Mouse (Mus musculus) cerebellum, postnatal 36 days (tissue): ENCODE data around the gene Zfp335.

Experiments used
- DNase-seq, 2 experiments: peaks; one replicate each; pipeline ENCODE4 v3.0.0; 2021 to 2022; ENCODE audit warnings: mixed read lengths in 2 of 2

Zfp335 gene

GRCm38 (mm10) chr2:164924100-164924857 is 12.7 kb upstream of the Zfp335 start:
- peak; percentile 93 to 98 for DNase-seq

GRCm38 (mm10) chr2:164923291-164923690 is 11.7 kb upstream of the Zfp335 start:
- no peak for DNase-seq

- DNase-seq, result no peak
Observed at GRCm38 (mm10) chr2:164921984-164922383, 10.4 kb upstream of the Zfp335 start.

- DNase-seq, result peak; percentile 31 to 43
Observed at GRCm38 (mm10) chr2:164918325-164918724, 6.8 kb upstream of the Zfp335 start.

GRCm38 (mm10) chr2:164917371-164917770 is 5.8 kb upstream of the Zfp335 start:
- no peak for DNase-seq

- no peak for DNase-seq
Observed at GRCm38 (mm10) chr2:164916820-164917219, 5.3 kb upstream of the Zfp335 start.

- no peak for DNase-seq
Observed at GRCm38 (mm10) chr2:164913428-164913786, 1.9 kb upstream of the Zfp335 start.

GRCm38 (mm10) chr2:164912749-164913427 is 1.3 kb upstream of the Zfp335 start:
- no peak for DNase-seq

GRCm38 (mm10) chr2:164912151-164912550 is 594 bp upstream of the Zfp335 start:
- DNase-seq, result peak in 1 of 2 experiments; percentile 16

- DNase-seq, result no peak
Observed at GRCm38 (mm10) chr2:164910360-164911061, 1.0 kb downstream of the Zfp335 start.

- DNase-seq, result no peak
Observed at GRCm38 (mm10) chr2:164909542-164909941, 2.0 kb downstream of the Zfp335 start.

- no peak for DNase-seq
Observed at GRCm38 (mm10) chr2:164909100-164909499, 2.5 kb downstream of the Zfp335 start.

GRCm38 (mm10) chr2:164908011-164908410 is 3.5 kb downstream of the Zfp335 start:
- DNase-seq, result no peak

- DNase-seq, result no peak
Observed at GRCm38 (mm10) chr2:164907511-164907910, 4.0 kb downstream of the Zfp335 start.

- no peak for DNase-seq
Observed at GRCm38 (mm10) chr2:164906071-164906470, 5.5 kb downstream of the Zfp335 start.

- DNase-seq, result no peak
Observed at GRCm38 (mm10) chr2:164903496-164903895, 8.1 kb downstream of the Zfp335 start.

- peak in 1 of 2 experiments; percentile 53 for DNase-seq
Observed at GRCm38 (mm10) chr2:164901380-164901779, 10.2 kb downstream of the Zfp335 start.

- no peak for DNase-seq
Observed at GRCm38 (mm10) chr2:164899723-164900459, 11.7 kb downstream of the Zfp335 start.

- no peak for DNase-seq
Observed at GRCm38 (mm10) chr2:164899034-164899433, 12.5 kb downstream of the Zfp335 start.

GRCm38 (mm10) chr2:164898008-164898407 is 13.5 kb downstream of the Zfp335 start:
- DNase-seq, result no peak

GRCm38 (mm10) chr2:164895885-164896284 is 15.7 kb downstream of the Zfp335 start:
- peak in 1 of 2 experiments; percentile 52 for DNase-seq

GRCm38 (mm10) chr2:164894644-164895043 is 16.9 kb downstream of the Zfp335 start:
- DNase-seq, result no peak

GRCm38 (mm10) chr2:164894048-164894447 is 17.5 kb downstream of the Zfp335 start:
- no peak for DNase-seq
